Mouse (Mus musculus) intestine, embryonic 16.5 days (tissue): Measurements from ENCODE around the gene Cdh3. TPM values are rescaled to one million over a fixed set of nuclear protein-coding genes. Genes with fewer than 3 reads are reported as not detected.

Source experiments
- ATAC-seq: fragments of 200-750 bp; cut with Nextera tagmentation; 2 replicates; pipeline ENCODE4 v1.8.0; 2017; ENCODE audit warnings: moderate TSS enrichment, moderate library complexity
- H3K27ac ChIP-seq: fragments of 300-500 bp; sonication (generic); 2 replicates; pipeline ENCODE4 v1.5.1; 2014; ENCODE audit warnings: mild to moderate bottlenecking, low read length
- H3K27me3 ChIP-seq: fragments of 300-500 bp; sonication (generic); replicated peaks from 2 replicates; pipeline ENCODE4 v1.6.1; 2014; ENCODE audit warnings: low read length, control low read depth, mixed read lengths; ENCODE audit not compliant: control insufficient read depth, insufficient read depth
- H3K36me3 ChIP-seq: fragments of 300-500 bp; sonication (generic); 2 replicates; pipeline ENCODE4 v1.6.1; 2014; ENCODE audit warnings: low read length, control low read depth; ENCODE audit not compliant: control insufficient read depth, insufficient read depth
- H3K4me1 ChIP-seq: fragments of 300-500 bp; sonication (generic); 2 replicates; pipeline ENCODE4 v1.6.1; 2014; ENCODE audit warnings: low read length, control low read depth, mixed read lengths; ENCODE audit not compliant: control insufficient read depth, insufficient read depth
- H3K4me2 ChIP-seq: fragments of 300-500 bp; sonication (generic); 2 replicates; pipeline ENCODE4 v1.6.1; 2014; ENCODE audit warnings: low read depth, low read length, control low read depth
- H3K4me3 ChIP-seq: fragments of 300-500 bp; sonication (generic); 2 replicates; pipeline ENCODE4 v1.5.1; 2014; ENCODE audit warnings: mild to moderate bottlenecking, low read length
- H3K9ac ChIP-seq: fragments of 300-500 bp; sonication (generic); 2 replicates; pipeline ENCODE4 v1.6.1; 2014; ENCODE audit warnings: low read depth, low read length
- H3K9me3 ChIP-seq: fragments of 300-500 bp; sonication (generic); 2 replicates; pipeline ENCODE4 v1.6.1; 2016; ENCODE audit warnings: low read length, control low read depth; ENCODE audit not compliant: control insufficient read depth
- WGBS: fragments of 180-500 bp; shearing (Covaris S2); extraction: QIAGEN DNeasy Blood & Tissue Kit; methylation state at CpG from one replicate; pipeline ENCODE4 v1.1.7; 2014; 5-methylcytosine and 5-hydroxymethylcytosine counted together
- polyA plus RNA-seq: library from polyadenylated mRNA; unstranded; fragments of >200 nt; fragmentation: Nextera tagmentation; extraction: Ambion mirVana; gene quantifications from 2 replicates; pipeline ENCODE4 v1.2.1, GENCODE M21; 2015

The Cdh3 gene
- polyA plus RNA-seq, 1 experiment from 2014 or later: 12.5 TPM

- WGBS: 3% methylated on average over 30 of the region's 30 CpGs
- Histone ChIP-seq H3K4me1 (peaks cover 32% of the 10 kb centered on the region), H3K4me3 (peak overlapping the region; percentile 35), H3K9me3 (no peaks in the 10 kb centered on the region), H3K27ac (peak overlapping the region; percentile 77), H3K36me3 (no peaks in the 10 kb centered on the region), H3K9ac (peak overlapping the region; percentile 54), H3K27me3 (no peaks in the 10 kb centered on the region), H3K4me2 (peak overlapping the region; percentile 67)
- ATAC-seq: peak; percentile 63
Observed at GRCm38 (mm10) chr8:106507761-106508331, 2.8 kb upstream of the Cdh3 start.

GRCm38 (mm10) chr8:106508456-106508855, 2.2 kb upstream of the Cdh3 start:
- no peak for ATAC-seq
- no peak overlapping the region for H3K4me3 ChIP-seq
- H3K4me2 ChIP-seq: peak overlapping the region; percentile 67; the same call in 1 of the 2 replicates

GRCm38 (mm10) chr8:106509079-106509780, 1.5 kb upstream of the Cdh3 start:
- H3K4me1 ChIP-seq: peaks cover 32% of the 10 kb centered on the region
- 72% methylated on average over 8 of the region's 8 CpGs for WGBS

More at GRCm38 (mm10) chr8:106508456-106508855, 2.2 kb upstream of the Cdh3 start:
- Histone ChIP-seq H3K4me1 (peaks cover 32% of the 10 kb centered on the region), H3K27me3 (no peaks in the 10 kb centered on the region), H3K27ac (peak overlapping the region; percentile 77; the same call in 1 of the 2 replicates), H3K36me3 (no peaks in the 10 kb centered on the region), H3K9me3 (no peaks in the 10 kb centered on the region), H3K9ac (0 out of 2 replicates have a peak overlapping the region, but pooled peaks have one; percentile 54)
- WGBS: 43% methylated on average over 3 of the region's 3 CpGs

GRCm38 (mm10) chr8:106511065-106511501, 392 bp downstream of the Cdh3 start:
- Histone ChIP-seq H3K4me1 (peaks cover 26% of the 10 kb centered on the region), H3K4me2 (peak overlapping the region; percentile 82), H3K9me3 (no peaks in the 10 kb centered on the region), H3K9ac (peak overlapping the region; percentile 70), H3K36me3 (no peaks in the 10 kb centered on the region), H3K27ac (peak overlapping the region; percentile 73), H3K27me3 (no peaks in the 10 kb centered on the region), H3K4me3 (peak overlapping the region; percentile 54)
- under 1% methylated on average over 22 of the region's 22 CpGs for WGBS
- ATAC-seq: peak; percentile 53

More at GRCm38 (mm10) chr8:106509079-106509780, 1.5 kb upstream of the Cdh3 start:
- Histone ChIP-seq H3K4me3 (no peak overlapping the region), H3K27ac (no peak overlapping the region), H3K9ac (no peak overlapping the region), H3K36me3 (no peaks in the 10 kb centered on the region), H3K9me3 (no peaks in the 10 kb centered on the region), H3K27me3 (no peaks in the 10 kb centered on the region), H3K4me2 (no peak overlapping the region)
- ATAC-seq: no peak

- Histone ChIP-seq H3K9ac (peak overlapping the region; percentile 70), H3K27ac (peak overlapping the region; percentile 73), H3K4me2 (peak overlapping the region; percentile 82), H3K27me3 (no peaks in the 10 kb centered on the region), H3K4me3 (peak overlapping the region; percentile 54), H3K4me1 (peaks cover 26% of the 10 kb centered on the region), H3K36me3 (no peaks in the 10 kb centered on the region), H3K9me3 (no peaks in the 10 kb centered on the region)
- peak; percentile 38 for ATAC-seq
- WGBS: 2% methylated on average over 29 of the region's 30 CpGs
Observed at GRCm38 (mm10) chr8:106511531-106512041, 895 bp downstream of the Cdh3 start.

DNA sequence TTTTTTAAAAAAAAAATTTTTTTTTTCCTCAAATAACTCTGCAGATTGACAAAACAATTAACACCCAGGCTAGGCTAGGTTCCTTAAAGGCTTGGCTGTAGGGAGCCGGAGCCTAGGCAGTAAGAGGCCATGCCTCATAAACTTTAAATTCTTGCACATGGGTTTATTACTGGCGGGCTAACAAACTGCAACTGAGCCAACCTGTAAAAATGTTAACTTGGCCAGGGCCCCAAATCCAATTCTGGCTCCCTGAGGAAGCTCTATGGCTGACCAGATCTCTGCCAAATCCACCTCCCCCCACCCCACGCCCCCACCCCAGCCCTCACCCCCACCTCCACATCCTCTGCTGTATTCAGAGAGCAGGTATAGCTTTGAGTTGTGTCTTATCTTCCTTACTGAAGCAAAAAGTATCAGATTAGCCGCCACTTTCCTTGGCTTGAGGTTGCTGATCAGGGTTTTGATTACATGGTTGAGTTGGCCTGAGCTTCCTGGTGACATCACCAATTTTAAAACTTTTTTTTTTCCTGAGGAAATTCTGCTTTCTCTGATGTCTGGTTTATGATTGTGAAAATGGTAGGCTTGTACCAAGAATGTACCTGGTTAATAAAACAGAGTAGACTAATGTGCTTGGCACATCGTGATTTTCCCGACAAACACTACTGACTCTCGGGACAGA, 1.9 kb downstream of the Cdh3 start:
- Histone ChIP-seq H3K27me3 (no peaks in the 10 kb centered on the region), H3K4me3 (peak overlapping the region; percentile 54; the same call in 1 of the 2 replicates), H3K9me3 (no peaks in the 10 kb centered on the region), H3K27ac (no peak overlapping the region), H3K36me3 (no peaks in the 10 kb centered on the region), H3K4me1 (peaks cover 23% of the 10 kb centered on the region), H3K9ac (no peak overlapping the region), H3K4me2 (no peak overlapping the region; the same call in 1 of the 2 replicates)
- ATAC-seq: no peak
- 39% methylated on average over 7 of the region's 7 CpGs for WGBS

DNA sequence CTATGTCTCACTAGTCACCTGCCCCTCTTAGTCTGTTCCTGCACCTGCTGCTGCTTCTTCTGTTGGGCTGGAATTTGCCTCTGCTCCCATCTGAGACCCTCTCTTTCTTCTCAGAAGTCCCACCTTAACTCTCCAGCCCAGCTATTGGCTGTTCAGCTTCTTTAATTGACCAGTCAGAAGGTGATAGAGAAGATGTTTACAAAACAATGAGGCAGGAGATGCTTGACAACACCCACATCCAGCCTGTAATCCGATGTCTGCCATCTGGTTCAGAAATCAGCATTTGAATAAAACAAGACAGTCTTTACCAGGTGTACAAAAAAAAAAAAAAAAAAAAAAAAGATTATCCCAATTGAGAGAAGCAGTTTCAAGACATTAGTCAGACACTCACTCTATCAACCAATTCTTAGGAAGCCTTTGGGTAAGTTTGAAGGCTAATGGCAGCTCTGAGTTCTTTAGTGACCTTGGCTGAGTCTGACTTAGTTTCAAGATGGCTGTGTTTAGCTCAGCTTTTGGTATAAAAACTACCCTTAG, 5.3 kb downstream of the Cdh3 start:
- H3K9me3 ChIP-seq: no peaks in the 10 kb centered on the region
- H3K27me3 ChIP-seq: no peaks in the 10 kb centered on the region
- no peak overlapping the region for H3K4me2 ChIP-seq
- peak overlapping the region; percentile 5; the same call in 1 of the 2 replicates for H3K27ac ChIP-seq
- no peak overlapping the region for H3K4me3 ChIP-seq
- H3K4me1 ChIP-seq: peaks cover 14% of the 10 kb centered on the region
- no peak for ATAC-seq
- 40% methylated on average over 1 of the region's 1 CpGs for WGBS
- H3K9ac ChIP-seq: no peak overlapping the region
- no peaks in the 10 kb centered on the region for H3K36me3 ChIP-seq

DNA sequence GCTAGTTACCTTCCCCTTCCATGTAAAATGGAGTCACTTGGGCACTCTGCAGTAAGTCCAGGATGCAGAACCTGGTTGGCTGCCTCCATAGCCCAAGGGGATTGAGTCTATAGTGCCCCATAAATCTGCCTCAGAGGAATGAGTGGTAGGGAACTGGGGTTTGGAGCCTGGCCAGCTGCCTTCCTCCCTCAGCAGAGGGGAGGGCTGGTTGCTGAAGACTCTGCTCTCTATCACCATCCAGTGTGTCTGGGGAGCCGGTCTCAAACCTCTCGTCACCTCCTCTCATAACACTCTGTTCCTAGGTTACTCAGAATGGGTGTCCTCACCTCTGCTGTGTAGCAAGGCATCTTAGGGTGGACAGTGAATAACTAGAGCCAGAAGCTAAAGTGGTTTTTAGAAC, 5.9 kb downstream of the Cdh3 start:
- Histone ChIP-seq H3K9ac (no peak overlapping the region), H3K4me3 (no peak overlapping the region), H3K27me3 (no peaks in the 10 kb centered on the region), H3K36me3 (no peaks in the 10 kb centered on the region), H3K4me1 (peaks cover 8% of the 10 kb centered on the region), H3K27ac (peak overlapping the region; percentile 5; the same call in 1 of the 2 replicates), H3K4me2 (no peak overlapping the region), H3K9me3 (no peaks in the 10 kb centered on the region)
- WGBS: 50% methylated on average over 2 of the region's 2 CpGs
- ATAC-seq: no peak

- no peaks in the 10 kb centered on the region for H3K9me3 ChIP-seq
- H3K4me2 ChIP-seq: no peak overlapping the region
- no peak overlapping the region for H3K9ac ChIP-seq
- no peaks in the 10 kb centered on the region for H3K36me3 ChIP-seq
- H3K27me3 ChIP-seq: no peaks in the 10 kb centered on the region
- H3K27ac ChIP-seq: no peak overlapping the region
- H3K4me1 ChIP-seq: peaks cover 6% of the 10 kb centered on the region
- WGBS: 12% methylated on average over 3 of the region's 3 CpGs
- ATAC-seq: peak; percentile 68
- no peak overlapping the region for H3K4me3 ChIP-seq
Observed at GRCm38 (mm10) chr8:106518763-106519162, 8.1 kb downstream of the Cdh3 start.
